ENCODE assay signal across 1 mouse cellular context in genomic region chr6:34727316-34727983, GRCm38 (mm10).
TF ChIP-seq lines count a peak whose summit lies in the region.

No protein-coding gene starts in this region.

TF ChIP-seq in CH12.LX, 34 proteins besides CTCF, POLR2A, EP300 and RAD21 (continued from another document):
- no peak for TF ChIP-seq JUN (IDR thresholded peaks at IDR 0.05; ENCODE audit: insufficient read depth, low read depth, low read length)
- TF ChIP-seq IRF4 (IDR thresholded peaks at IDR 0.05; ENCODE audit: low read depth, low read length) = no peak
- TF ChIP-seq HCFC1 (IDR thresholded peaks at IDR 0.05; ENCODE audit: low read depth, low read length) = no peak
- no peak for TF ChIP-seq E2F4 (IDR thresholded peaks at IDR 0.05; ENCODE audit: insufficient replicate concordance, low read depth, low read length)
- TF ChIP-seq RCOR1 (conservative IDR thresholded peaks at IDR 0.05; ENCODE audit: low read depth, low read length) = no peak
- no peak for TF ChIP-seq POLR2AphosphoS2 (IDR thresholded peaks at IDR 0.05; ENCODE audit: low read depth, low read length)
TF ChIP-seq in CH12.LX: peak in this region for 0.
